Mouse (Mus musculus) MEL (cell line): Measurements from ENCODE around the gene Myh2.

Experiments
- BHLHE40 ChIP-seq: IDR thresholded peaks from 2 replicates; pipeline ENCODE4 v1.6.1; 2012; ENCODE audit warnings: low read depth, mild to moderate bottlenecking, inconsistent platforms, low read length, improper control_type of control experiment, borderline replicate concordance
- CTCF ChIP-seq, 3 experiments: IDR thresholded peaks in 2 of 3; conservative IDR thresholded peaks in 1 of 3; 2 replicates each; pipeline ENCODE4 v1.5.1; 2011 to 2012; ENCODE audit warnings: low read length in 3 of 3, low read depth in 2 of 3, mild to moderate bottlenecking in 2 of 3, improper control_type of control experiment in 1 of 3, inconsistent platforms in 1 of 3, mixed read lengths in 1 of 3, moderate library complexity in 1 of 3; ENCODE audit not compliant: control insufficient read depth in 1 of 3, insufficient read depth in 1 of 3, poor library complexity in 1 of 3, severe bottlenecking in 1 of 3
- E2F4 ChIP-seq: IDR thresholded peaks from 2 replicates; pipeline ENCODE4 v1.6.1; 2011; ENCODE audit warnings: low read depth, low read length, improper control_type of control experiment, borderline replicate concordance
- ELF1 ChIP-seq: IDR thresholded peaks from 2 replicates; pipeline ENCODE4 v1.6.1; 2014; ENCODE audit warnings: low read depth, mild to moderate bottlenecking, inconsistent platforms, low read length, improper control_type of control experiment, moderate library complexity
- ETS1 ChIP-seq: IDR thresholded peaks from 2 replicates; pipeline ENCODE4 v1.6.1; 2012; ENCODE audit warnings: low read depth, mild to moderate bottlenecking, inconsistent platforms, low read length, improper control_type of control experiment, moderate library complexity
- HCFC1 ChIP-seq: IDR thresholded peaks from 2 replicates; pipeline ENCODE4 v1.6.1; 2012; ENCODE audit warnings: low read depth, mild to moderate bottlenecking, inconsistent platforms, low read length, improper control_type of control experiment, moderate library complexity
- JUND ChIP-seq: IDR thresholded peaks from 2 replicates; pipeline ENCODE4 v1.6.1; 2011; ENCODE audit warnings: low read depth, mild to moderate bottlenecking, improper control_type of control experiment, low read length
- NELFE ChIP-seq: IDR thresholded peaks from 2 replicates; pipeline ENCODE4 v1.6.1; 2011; ENCODE audit warnings: low read depth, low read length, improper control_type of control experiment
- POLR2A ChIP-seq, 2 experiments: IDR thresholded peaks; 2 replicates each; pipeline ENCODE4 v1.6.1; 2011 to 2012; ENCODE audit warnings: low read length in 2 of 2, mild to moderate bottlenecking in 2 of 2, control low read depth in 1 of 2, improper control_type of control experiment in 1 of 2, low read depth in 1 of 2, moderate library complexity in 1 of 2; ENCODE audit not compliant: control insufficient read depth in 1 of 2, insufficient read depth in 1 of 2, poor library complexity in 1 of 2
- RAD21 ChIP-seq: IDR thresholded peaks from 2 replicates; pipeline ENCODE4 v1.6.1; 2011; ENCODE audit warnings: mild to moderate bottlenecking, low read depth, low read length, improper control_type of control experiment
- TAL1 ChIP-seq: IDR thresholded peaks from 2 replicates; pipeline ENCODE4 v1.6.1; 2012; ENCODE audit warnings: mild to moderate bottlenecking, inconsistent platforms, low read length, moderate library complexity, mixed read lengths
- TCF12 ChIP-seq: IDR thresholded peaks from 2 replicates; pipeline ENCODE4 v1.6.1; 2014; ENCODE audit warnings: low read depth, mild to moderate bottlenecking, inconsistent platforms, low read length, improper control_type of control experiment, moderate library complexity
- ZMIZ1 ChIP-seq: IDR thresholded peaks from 2 replicates; pipeline ENCODE4 v1.6.1; 2012; ENCODE audit warnings: low read depth, mild to moderate bottlenecking, inconsistent platforms, low read length, improper control_type of control experiment, moderate library complexity

DNA sequence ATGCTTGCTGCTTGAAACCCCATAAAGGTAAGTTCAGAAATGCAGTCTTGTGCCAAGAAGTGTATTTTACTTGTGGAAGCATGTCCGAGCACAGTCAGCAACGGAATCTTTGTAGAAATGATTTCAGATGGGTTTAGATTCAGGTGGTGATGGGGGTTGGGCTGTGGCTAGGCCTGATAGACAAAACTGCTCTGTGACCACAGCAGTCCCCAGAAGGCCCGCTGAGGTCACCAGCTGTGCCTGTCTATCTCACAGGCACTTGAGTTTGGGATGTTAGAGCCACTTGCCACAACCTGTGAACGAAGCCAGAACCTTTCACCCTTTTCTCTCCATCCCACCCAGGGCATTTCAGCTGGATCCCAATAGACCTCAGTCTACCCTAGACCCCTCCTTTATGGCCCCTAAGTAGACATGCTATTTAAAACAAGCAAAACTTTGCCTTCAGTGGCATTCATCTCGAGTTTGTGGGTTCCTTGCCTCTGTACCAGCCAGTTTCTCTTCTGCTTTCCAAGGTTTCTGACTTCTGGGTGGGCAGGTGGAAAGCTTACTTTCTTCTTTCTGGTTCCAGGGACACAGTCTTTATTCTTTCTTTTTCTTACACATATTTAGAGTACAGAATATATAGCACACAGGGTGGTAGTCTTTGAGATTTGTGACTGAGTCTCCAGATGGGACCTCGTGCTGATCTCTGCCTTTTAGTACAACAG is 26.1 kb upstream of the Myh2 start:
- no peak for TF ChIP-seq ETS1
- TF ChIP-seq NELFE: no peak
- TF ChIP-seq TCF12: no peak
- TF ChIP-seq E2F4: no peak
- TF ChIP-seq RAD21: no peak
- no peak for TF ChIP-seq JUND
- TF ChIP-seq CTCF (IDR thresholded peaks at IDR 0.05 in 2 of 3, conservative IDR thresholded peaks at IDR 0.05 in 1 of 3; ENCODE audit: control insufficient read depth in 1 of 3, insufficient read depth in 1 of 3, low read depth in 2 of 3, low read length in 3 of 3, poor library complexity in 1 of 3, severe bottlenecking in 1 of 3): no peak
- no peak for TF ChIP-seq ZMIZ1
- TF ChIP-seq BHLHE40: no peak
- no peak for TF ChIP-seq HCFC1
- TF ChIP-seq POLR2A (IDR thresholded peaks at IDR 0.05; ENCODE audit: control insufficient read depth in 1 of 2, insufficient read depth in 1 of 2, low read depth in 1 of 2, low read length in 2 of 2, poor library complexity in 1 of 2): no peak
- TF ChIP-seq ELF1: no peak
- TF ChIP-seq TAL1: no peak
